Mouse (Mus musculus) liver, embryonic 16.5 days (tissue): ENCODE measurements around the gene Atg2a. TPM values are rescaled to one million over a fixed set of nuclear protein-coding genes. Genes with fewer than 3 reads are reported as not detected.
A peak's percentile ranks its signal among the peaks of the same experiment; 100 is the strongest.

ENCODE experiments used
- ATAC-seq: fragments of 200-750 bp; cut with Nextera tagmentation; 2 replicates; pipeline ENCODE4 v1.8.0; 2017; ENCODE audit warnings: low read depth, mild to moderate bottlenecking, moderate number of reproducible peaks, moderate library complexity
- H3K27ac ChIP-seq: fragments of 300-500 bp; sonication (generic); 2 replicates; pipeline ENCODE4 v1.5.1; 2014; ENCODE audit warnings: mild to moderate bottlenecking, low read length
- H3K27me3 ChIP-seq: fragments of 300-500 bp; sonication (generic); 2 replicates; pipeline ENCODE4 v1.6.1; 2014; ENCODE audit warnings: low read depth, low read length, mixed read lengths; ENCODE audit not compliant: control insufficient read depth, insufficient read depth
- H3K36me3 ChIP-seq: fragments of 300-500 bp; sonication (generic); 2 replicates; pipeline ENCODE4 v1.6.1; 2014; ENCODE audit warnings: mild to moderate bottlenecking; ENCODE audit not compliant: control insufficient read depth, insufficient read depth
- H3K4me1 ChIP-seq: fragments of 300-500 bp; sonication (generic); 2 replicates; pipeline ENCODE4 v1.6.1; 2014; ENCODE audit warnings: low read depth, low read length, mixed read lengths; ENCODE audit not compliant: control insufficient read depth
- H3K4me2 ChIP-seq: fragments of 300-500 bp; sonication (generic); 2 replicates; pipeline ENCODE4 v1.6.1; 2014; ENCODE audit warnings: low read depth, low read length, mixed read lengths
- H3K4me3 ChIP-seq: fragments of 300-500 bp; sonication (generic); 2 replicates; pipeline ENCODE4 v1.5.1; 2014; ENCODE audit warnings: low read depth, mild to moderate bottlenecking, low read length
- H3K9ac ChIP-seq: fragments of 300-500 bp; sonication (generic); 2 replicates; pipeline ENCODE4 v1.6.1; 2014; ENCODE audit warnings: low read depth, low read length
- H3K9me3 ChIP-seq: fragments of 300-500 bp; sonication (generic); replicated peaks from 2 replicates; pipeline ENCODE4 v1.6.1; 2016; ENCODE audit warnings: low read length; ENCODE audit not compliant: control insufficient read depth
- WGBS: fragments of 180-500 bp; shearing (Covaris S2); extraction: QIAGEN DNeasy Blood & Tissue Kit; methylation state at CpG from one replicate; pipeline ENCODE4 v1.1.7; 2014; ENCODE audit not compliant: insufficient replicate concordance; 5-methylcytosine and 5-hydroxymethylcytosine counted together
- polyA plus RNA-seq: library from polyadenylated mRNA; unstranded; fragments of >200 nt; fragmentation: Nextera tagmentation; extraction: Ambion mirVana; gene quantifications from 2 replicates; pipeline ENCODE4 v1.2.1, GENCODE M21; 2015

Gene Atg2a
- polyA plus RNA-seq, 1 experiment from 2014 or later: 6.1 TPM

DNA sequence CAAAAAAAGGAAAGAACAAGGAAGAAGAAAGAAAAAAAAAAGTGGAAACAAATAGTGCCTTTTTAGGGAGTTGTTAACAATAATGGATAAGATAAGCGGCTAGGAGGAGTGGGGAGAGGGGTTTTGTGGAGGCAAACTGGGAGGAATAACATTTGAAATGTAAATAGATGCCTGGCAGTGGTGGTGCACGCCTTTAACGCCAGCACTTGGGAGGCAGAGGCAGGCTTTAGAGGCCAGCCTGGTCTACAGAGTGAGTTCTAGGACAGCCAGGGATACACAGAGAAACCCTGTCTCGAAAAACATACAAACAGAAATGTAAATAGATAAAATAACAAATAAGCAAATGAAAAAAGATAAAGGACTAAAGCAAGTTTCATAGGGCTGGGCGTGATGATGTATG is 743 bp upstream of the Atg2a start:
- ATAC-seq: no peak
- 28% methylated on average over 5 of the region's 5 CpGs for WGBS
- peaks cover 4% of the 10 kb centered on the region for H3K36me3 ChIP-seq
- peaks cover 41% of the 10 kb centered on the region for H3K4me1 ChIP-seq
- H3K27ac ChIP-seq: peak overlapping the region; percentile 85
- peak overlapping the region; percentile 25; the same call in 1 of the 2 replicates for H3K9ac ChIP-seq
- H3K27me3 ChIP-seq: no peaks in the 10 kb centered on the region
- peak overlapping the region; percentile 37 for H3K4me3 ChIP-seq
- no peaks in the 10 kb centered on the region for H3K9me3 ChIP-seq
- peak overlapping the region; percentile 53 for H3K4me2 ChIP-seq

DNA sequence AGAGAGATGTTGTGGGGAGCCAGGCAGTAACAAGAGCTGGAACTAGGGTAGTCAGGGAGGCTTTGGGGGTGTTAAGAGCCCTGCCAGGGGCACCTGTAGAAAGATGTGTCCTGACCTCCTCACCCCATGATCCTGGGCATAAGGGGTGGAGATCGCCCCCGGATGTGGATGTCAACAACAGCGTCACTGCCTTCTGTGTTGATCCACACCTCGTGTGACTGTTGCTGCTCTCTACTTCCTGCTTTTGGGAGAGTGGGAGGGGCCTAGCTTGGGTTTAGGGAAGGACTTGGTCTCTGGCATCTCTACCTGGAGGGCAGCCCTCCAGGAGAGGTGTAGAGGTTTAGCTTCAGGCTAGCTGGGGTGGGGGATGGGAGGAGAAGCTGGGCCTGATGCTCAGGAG is 813 bp downstream of the Atg2a start:
- no peaks in the 10 kb centered on the region for H3K27me3 ChIP-seq
- H3K36me3 ChIP-seq: peaks cover 19% of the 10 kb centered on the region
- peak; percentile 2; the same call in 1 of the 2 replicates for ATAC-seq
- 0% methylated on average over 4 of the region's 4 CpGs for WGBS
- peak overlapping the region; percentile 90 for H3K27ac ChIP-seq
- peak overlapping the region; percentile 86 for H3K4me3 ChIP-seq
- peak overlapping the region; percentile 90 for H3K4me2 ChIP-seq
- H3K9me3 ChIP-seq: no peaks in the 10 kb centered on the region
- H3K9ac ChIP-seq: peak overlapping the region; percentile 94
- H3K4me1 ChIP-seq: peaks cover 35% of the 10 kb centered on the region

DNA sequence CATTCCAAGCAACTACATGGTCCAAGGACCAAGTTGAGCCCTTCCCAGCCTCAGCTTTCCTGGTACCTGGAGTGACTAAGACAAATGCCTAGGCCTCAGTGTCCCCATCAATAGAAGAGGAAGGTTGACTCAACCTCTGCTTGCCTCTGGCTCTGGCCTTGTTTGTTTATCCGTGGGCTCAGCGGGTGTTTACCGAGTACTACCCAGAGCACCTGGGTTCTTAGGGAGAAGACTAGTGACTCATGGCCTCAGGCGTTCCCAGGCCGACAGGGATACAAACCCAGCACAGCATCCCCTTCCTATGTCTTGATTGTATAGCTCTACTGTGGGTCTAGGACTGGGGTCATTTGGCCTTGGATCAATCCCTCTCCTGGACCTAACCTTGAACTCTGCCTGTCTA is 1.8 kb downstream of the Atg2a start:
- WGBS: 71% methylated on average over 5 of the region's 5 CpGs
- no peak overlapping the region for H3K4me3 ChIP-seq
- no peak overlapping the region for H3K27ac ChIP-seq
- H3K36me3 ChIP-seq: peaks cover 27% of the 10 kb centered on the region
- no peak overlapping the region for H3K9ac ChIP-seq
- H3K4me1 ChIP-seq: peaks cover 31% of the 10 kb centered on the region
- H3K9me3 ChIP-seq: no peaks in the 10 kb centered on the region
- ATAC-seq: no peak
- no peak overlapping the region for H3K4me2 ChIP-seq
- no peaks in the 10 kb centered on the region for H3K27me3 ChIP-seq

DNA sequence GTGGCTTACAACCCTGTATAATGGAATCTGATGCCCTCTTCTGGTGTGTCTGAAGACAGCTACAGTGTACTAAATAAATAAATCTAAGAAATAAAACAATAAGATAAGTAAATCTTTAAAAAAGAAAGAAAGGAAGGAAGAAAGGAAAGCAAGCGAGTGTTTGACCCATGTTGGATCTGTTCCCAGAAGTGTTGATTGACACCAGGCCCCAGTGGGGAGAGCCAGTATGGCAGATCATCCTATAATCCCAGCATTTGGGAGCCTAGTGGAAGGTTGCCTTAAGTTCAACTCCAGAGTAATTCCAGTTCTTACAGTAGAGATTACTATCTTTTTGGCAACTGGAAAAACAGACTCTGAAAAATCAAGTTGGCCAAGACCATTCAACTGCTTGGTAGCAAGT is 4.3 kb downstream of the Atg2a start:
- H3K9ac ChIP-seq: no peak overlapping the region
- H3K36me3 ChIP-seq: peaks cover 33% of the 10 kb centered on the region
- no peaks in the 10 kb centered on the region for H3K9me3 ChIP-seq
- 73% methylated on average over 1 of the region's 1 CpGs for WGBS
- no peak for ATAC-seq
- no peaks in the 10 kb centered on the region for H3K27me3 ChIP-seq
- H3K4me1 ChIP-seq: peaks cover 17% of the 10 kb centered on the region
- no peak overlapping the region for H3K4me2 ChIP-seq
- no peak overlapping the region for H3K27ac ChIP-seq
- H3K4me3 ChIP-seq: no peak overlapping the region

DNA sequence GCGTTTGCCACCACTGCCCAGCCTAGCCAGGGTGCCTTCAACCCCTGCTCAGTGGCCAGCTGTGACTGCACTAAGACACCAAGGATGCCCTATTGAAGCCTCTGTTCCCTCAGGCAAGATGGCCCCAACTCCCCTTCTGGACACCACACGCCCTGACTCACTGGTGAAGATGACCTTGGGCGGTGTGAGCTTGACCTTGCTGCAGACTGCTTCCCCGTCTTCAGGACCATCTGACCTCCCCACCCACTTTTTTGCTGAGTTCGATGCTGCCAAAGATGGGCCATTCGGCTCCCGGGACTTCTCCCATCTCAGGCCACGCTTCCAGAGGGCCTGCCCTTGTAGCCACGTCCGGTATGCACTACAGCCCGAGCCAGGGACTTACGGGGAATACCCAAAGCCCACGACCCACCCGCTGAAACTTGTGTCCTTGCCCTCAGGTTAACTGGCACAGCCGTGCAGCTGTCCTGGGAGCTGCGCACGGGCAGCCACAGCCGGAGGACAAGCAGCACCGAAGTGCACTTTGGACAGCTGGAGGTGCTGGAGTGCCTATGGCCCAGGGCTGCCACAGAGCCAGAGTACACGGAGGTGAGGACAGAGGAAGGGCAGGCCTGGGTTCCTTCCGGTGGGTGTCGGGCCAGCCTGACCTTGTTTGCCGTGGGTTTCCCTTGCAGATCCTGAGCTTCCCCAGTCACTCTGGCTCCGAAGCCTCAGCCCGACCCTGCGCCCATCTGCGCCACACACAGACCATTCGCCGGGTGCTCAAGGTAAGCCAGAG is 6.2 kb downstream of the Atg2a start:
- Histone ChIP-seq H3K4me2 (no peak overlapping the region), H3K27me3 (no peaks in the 10 kb centered on the region), H3K4me3 (no peak overlapping the region), H3K4me1 (peaks cover 6% of the 10 kb centered on the region), H3K27ac (no peak overlapping the region), H3K9me3 (no peaks in the 10 kb centered on the region), H3K36me3 (peaks cover 40% of the 10 kb centered on the region), H3K9ac (no peak overlapping the region)
- WGBS: 87% methylated on average over 29 of the region's 29 CpGs
- ATAC-seq: no peak

DNA sequence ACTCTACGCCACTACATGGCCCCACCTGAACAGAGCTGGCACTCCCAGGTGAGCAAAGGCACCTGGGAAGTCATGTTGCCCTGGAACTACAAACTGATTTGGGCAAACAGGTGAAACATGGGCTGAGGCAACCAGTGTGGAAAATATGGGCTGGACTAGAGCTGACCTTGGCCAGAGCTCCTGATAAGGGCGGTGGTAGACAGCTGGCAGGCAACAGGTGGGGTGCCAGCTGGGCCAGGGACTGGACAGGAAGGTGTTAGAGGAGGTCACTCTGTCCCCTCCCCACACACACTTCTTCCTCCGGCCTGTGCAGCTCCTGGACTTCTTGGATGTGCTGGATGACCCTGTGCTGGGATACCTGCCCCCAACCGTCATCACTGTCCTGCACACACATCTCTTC is 11.6 kb downstream of the Atg2a start:
- Histone ChIP-seq H3K9ac (no peak overlapping the region), H3K4me3 (no peak overlapping the region), H3K36me3 (peaks cover 24% of the 10 kb centered on the region), H3K4me2 (no peak overlapping the region), H3K27ac (no peak overlapping the region), H3K4me1 (no peaks in the 10 kb centered on the region), H3K9me3 (no peaks in the 10 kb centered on the region), H3K27me3 (no peaks in the 10 kb centered on the region)
- WGBS: 74% methylated on average over 4 of the region's 4 CpGs
- ATAC-seq: no peak

DNA sequence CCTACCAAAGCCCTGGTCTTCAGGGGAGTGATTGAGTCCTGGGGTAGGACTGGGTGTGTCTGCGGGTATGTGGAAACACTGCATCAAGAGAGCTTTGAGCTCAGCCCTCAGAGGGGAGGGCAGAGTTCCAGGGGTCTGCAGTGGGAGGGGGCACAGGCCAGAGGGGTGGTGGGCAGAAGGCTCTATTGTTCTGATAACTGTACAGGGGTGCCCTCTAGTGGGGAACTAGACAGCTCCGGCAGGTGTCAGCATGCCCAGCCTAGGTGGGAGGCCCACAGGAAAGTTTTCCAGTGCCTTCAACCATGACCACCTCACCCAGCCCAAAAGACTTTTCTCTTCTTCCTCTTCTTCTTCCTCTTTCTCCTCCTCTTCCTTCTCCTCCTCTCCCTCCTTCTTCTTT is 19.0 kb downstream of the Atg2a start:
- peaks cover 11% of the 10 kb centered on the region for H3K36me3 ChIP-seq
- H3K4me3 ChIP-seq: no peak overlapping the region
- peaks cover 11% of the 10 kb centered on the region for H3K4me1 ChIP-seq
- no peaks in the 10 kb centered on the region for H3K27me3 ChIP-seq
- no peak overlapping the region for H3K9ac ChIP-seq
- no peaks in the 10 kb centered on the region for H3K9me3 ChIP-seq
- no peak overlapping the region for H3K4me2 ChIP-seq
- WGBS: 60% methylated on average over 2 of the region's 2 CpGs
- ATAC-seq: no peak
- no peak overlapping the region for H3K27ac ChIP-seq

DNA sequence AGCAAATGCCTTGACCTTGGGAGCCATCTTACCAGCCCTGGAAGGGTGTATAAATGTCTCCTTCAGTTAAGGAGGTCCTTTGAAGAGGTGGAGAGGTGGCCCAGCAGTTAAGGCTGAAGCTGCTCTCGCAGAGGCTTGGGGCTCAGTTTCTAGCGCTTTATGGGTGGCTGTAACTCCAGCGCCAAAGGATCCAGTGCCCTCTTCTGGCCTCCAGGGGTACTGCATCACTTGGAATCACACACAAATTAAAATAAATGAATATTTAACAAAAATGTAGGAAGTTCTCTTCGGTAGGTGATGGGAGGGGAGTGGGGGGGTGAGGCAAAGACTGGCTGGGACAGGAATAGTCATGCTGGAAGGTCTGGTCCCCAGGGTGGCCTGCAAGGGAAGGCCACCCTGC is 19.5 kb downstream of the Atg2a start:
- WGBS: 80% methylated on average over 4 of the region's 4 CpGs
- Histone ChIP-seq H3K4me3 (no peak overlapping the region), H3K9me3 (no peaks in the 10 kb centered on the region), H3K27ac (no peak overlapping the region), H3K4me1 (peaks cover 11% of the 10 kb centered on the region), H3K27me3 (no peaks in the 10 kb centered on the region), H3K4me2 (no peak overlapping the region), H3K36me3 (peaks cover 11% of the 10 kb centered on the region), H3K9ac (no peak overlapping the region)
- ATAC-seq: no peak

DNA sequence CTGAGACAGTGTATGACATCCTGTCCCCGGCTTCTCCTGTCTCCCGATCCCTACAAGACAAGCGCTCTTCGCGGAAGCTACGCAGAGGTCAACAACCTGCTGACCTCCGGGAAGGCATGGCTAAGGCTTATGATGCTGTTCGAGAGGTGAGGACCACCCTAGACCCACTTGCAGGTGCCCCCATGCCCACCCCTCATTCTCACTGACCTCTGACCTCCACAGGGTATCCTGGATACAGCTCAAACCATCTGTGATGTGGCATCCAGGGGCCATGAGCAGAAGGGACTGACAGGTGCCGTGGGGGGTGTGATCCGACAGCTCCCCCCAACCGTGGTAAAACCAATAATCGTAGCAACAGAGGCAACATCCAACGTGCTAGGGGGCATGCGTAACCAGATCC is 19.9 kb downstream of the Atg2a start:
- no peaks in the 10 kb centered on the region for H3K27me3 ChIP-seq
- H3K9me3 ChIP-seq: no peaks in the 10 kb centered on the region
- no peak overlapping the region for H3K4me3 ChIP-seq
- ATAC-seq: no peak
- peaks cover 11% of the 10 kb centered on the region for H3K36me3 ChIP-seq
- peaks cover 11% of the 10 kb centered on the region for H3K4me1 ChIP-seq
- no peak overlapping the region for H3K9ac ChIP-seq
- no peak overlapping the region for H3K27ac ChIP-seq
- H3K4me2 ChIP-seq: no peak overlapping the region
- 84% methylated on average over 14 of the region's 14 CpGs for WGBS
